Mouse (Mus musculus) embryo, embryonic 9.5 days (tissue): Measurements from ENCODE around the gene Rac3.

Experiments
- DNase-seq: peaks from one replicate; pipeline ENCODE4 v3.0.0-alpha.2; 2017; ENCODE audit errors: extremely low spot score

The Rac3 gene

DNA sequence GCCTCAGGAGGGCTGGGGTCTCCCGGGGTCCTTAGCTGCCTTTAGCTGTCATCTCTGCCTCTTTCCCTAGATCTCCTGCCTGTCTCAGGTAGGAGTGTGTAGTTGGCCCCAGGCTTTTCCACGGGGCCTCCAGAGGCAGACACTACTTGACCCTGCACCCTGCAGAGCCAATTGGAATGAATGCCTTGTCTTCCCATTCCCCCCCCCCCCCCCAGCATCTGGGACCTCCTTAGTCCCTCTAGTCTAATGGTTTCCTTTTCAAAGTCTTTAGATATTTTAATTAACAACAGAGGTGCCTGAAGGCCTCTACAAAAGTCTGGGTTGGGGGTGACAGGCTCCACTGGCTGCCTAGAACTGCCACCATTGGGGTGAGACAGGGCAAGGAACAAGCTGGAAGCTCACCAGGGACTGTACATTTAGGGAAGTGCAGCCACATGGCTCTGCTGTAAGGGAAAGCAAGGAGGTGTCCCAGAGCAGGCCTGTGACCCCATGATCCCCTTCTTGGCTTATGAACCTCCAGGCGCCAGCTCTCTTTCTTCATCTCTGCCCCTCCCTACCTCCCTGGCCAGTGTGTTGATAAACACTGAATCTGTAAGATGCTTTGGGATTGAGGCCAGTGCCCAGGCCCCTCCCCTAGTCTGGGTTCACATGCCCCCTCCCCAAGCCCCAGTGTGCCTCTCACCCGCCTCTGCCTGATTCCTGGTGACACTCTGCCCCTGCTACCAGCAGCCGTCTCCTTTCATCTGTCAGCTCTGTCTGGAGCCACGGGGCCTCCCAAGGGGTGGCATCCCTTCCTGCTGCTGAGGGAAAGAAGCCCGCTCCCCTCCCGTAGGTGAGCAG is 16.6 kb upstream of the Rac3 start:
- peak; percentile 48 for DNase-seq

DNA sequence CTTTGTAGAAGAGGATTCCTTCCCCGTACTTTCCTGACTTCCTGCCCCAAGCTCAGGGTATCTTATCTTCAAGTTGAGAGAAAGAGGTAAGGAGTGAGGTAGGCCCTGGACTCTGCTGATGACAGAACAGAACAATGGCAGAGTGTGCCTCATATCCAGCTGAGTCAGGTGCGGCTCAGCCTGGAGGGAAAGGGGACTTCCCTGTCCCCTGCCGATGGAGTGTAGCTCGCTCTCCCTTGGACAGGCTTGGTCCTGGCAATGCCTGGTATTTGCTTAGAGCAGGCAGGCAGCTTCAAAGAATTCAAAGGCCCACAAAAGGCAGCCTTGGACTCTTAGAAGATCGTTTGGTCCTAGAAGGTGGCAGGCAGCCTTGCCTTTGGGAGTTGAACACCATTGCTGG is 15.2 kb upstream of the Rac3 start:
- DNase-seq: no peak

DNA sequence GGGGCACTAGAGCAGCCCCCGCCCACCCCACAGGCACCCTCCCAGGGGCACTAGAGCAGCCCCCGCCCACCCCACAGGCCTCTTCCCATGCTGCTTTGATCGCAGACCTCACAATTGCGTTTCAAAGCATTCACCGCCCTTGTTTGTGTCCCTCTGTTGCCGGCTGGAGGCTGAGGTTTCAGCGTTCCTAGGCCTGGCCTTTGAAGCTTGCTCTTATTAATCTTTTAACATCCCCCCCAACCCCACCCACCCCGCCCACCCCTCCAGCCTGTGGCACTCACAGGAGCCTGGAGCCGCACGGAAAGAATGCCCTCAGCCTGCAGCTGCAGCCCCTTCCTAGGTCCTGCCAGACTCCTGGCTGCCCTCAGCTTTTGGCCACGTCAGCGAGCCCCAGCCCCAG is 14.0 kb upstream of the Rac3 start:
- peak; percentile 61 for DNase-seq

DNA sequence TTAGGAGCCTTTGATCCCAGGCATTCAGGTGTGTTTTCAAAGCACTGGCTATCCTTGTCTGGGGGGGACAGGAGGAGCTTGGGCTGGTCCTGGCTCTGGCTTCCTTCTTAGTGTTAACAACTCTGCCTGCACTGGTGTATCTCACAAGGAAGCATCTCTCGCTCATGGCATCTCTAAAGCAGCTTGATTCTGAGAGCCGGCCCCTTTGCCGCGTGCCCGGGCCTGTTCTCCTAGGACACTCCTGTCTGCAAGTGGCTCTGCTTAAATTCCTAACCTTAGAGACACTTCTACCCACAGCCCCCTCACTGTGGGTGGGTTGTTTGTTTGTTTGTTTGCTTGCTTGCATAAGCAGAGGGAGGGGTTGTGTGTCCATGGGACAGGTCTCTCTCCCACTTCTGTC is 13.3 kb upstream of the Rac3 start:
- DNase-seq: no peak

DNA sequence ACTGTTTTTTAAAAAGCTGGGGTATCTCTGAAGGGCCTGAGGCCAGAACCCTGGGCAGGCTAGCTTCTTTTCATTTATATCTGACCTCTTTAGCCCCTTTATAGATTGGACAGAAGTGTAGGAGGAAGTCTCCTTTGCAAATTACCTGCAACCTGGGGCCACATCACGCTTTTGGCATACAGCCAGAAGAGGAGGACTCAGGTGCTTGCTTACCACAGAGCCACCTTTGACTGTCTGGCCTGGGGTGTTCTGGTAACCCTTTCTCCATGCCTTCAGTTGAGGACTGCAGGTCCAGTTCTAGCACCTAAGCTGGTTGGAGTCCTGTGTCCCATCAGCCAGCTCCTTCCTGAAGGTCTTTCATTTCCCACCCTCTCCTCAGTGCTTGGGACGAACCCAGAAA is 11.7 kb upstream of the Rac3 start:
- no peak for DNase-seq

DNA sequence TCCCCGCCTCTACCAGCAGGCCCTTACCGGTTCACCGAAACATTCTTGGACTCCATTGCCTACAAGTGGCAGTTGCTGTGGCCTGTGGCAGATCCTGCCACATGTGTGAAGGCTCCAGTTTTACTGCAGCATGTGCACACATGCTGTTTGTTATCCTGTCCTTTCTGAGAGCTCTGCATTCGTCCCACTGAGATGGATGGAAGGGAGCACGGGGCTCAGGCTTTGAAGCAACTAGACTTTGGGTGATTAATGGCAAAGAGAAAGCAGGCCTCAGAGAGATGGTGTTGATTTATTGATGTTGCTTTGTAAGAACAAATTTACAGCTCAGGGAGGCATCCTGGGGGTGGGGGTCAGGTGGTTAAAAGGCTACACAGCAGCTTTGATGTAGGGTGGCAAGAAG is 10.6 kb upstream of the Rac3 start:
- DNase-seq: no peak

DNA sequence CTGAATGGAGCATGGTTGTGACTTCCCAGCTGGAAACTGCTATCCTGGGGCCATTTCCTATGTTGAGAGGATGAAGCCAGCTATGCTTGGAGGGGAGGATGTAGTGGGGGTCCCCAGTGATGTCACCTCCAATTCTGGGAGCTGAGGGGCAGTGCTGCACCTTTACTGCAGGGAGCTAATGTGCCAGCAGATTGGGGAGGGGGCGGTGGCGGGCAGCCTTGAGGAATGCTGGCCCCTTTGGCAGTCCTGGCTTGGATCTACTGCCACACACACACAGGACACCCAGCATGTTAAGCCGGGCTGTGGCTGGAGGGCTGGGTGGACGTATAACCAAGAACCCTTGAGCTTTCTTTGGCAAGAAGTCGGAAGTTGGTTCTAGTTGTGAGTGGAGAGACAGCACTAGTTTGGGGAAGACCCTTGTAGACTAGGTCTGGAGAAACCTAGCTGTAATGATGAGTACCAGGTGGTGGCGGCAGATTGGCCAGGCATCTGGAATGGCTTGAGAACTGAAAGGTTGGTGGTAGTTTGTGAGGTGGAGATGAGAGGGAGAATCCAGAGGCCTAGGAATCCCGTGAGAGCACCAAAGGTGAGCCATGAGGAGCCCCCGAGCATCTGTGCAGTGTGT is 9.2 kb upstream of the Rac3 start:
- DNase-seq: no peak

DNA sequence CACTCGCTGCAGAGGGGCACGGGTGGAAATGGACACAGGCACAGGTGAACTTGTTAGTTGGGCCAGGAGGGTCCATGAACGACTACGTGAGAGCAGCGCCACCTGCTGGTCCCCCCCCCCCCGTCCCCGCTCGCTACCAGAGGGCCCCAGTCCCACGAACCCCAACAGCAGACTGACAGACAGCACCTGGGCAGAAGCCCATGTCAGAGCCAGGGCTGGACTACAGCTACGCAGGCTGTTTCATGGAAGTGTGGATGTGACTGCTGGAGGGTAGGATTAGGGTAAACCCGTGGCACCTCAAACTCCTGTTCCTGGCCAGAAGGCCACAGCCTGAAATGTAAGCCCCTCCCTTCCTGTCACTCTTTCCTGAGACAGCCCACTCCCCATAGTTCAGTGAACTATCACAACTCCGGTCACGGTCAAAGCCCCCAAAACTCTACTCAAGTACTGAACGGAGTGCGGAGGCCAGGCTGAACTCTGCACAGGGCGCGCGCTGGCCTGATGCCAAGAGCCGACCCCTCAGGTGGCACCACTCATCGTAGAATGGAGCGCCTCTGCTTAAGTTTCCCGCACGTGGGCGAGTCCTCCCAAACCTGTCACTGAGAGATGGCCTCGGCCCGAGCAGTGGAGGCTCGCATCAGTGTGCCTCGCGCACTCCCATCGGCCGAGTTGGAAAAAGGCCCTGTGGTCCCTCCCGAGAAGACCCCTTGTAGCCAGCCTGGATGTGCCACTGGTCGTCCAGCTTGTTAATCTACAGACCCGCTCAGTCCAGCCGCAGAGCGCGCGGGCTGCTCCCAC is 8.3 kb upstream of the Rac3 start:
- DNase-seq: peak; percentile 81

DNA sequence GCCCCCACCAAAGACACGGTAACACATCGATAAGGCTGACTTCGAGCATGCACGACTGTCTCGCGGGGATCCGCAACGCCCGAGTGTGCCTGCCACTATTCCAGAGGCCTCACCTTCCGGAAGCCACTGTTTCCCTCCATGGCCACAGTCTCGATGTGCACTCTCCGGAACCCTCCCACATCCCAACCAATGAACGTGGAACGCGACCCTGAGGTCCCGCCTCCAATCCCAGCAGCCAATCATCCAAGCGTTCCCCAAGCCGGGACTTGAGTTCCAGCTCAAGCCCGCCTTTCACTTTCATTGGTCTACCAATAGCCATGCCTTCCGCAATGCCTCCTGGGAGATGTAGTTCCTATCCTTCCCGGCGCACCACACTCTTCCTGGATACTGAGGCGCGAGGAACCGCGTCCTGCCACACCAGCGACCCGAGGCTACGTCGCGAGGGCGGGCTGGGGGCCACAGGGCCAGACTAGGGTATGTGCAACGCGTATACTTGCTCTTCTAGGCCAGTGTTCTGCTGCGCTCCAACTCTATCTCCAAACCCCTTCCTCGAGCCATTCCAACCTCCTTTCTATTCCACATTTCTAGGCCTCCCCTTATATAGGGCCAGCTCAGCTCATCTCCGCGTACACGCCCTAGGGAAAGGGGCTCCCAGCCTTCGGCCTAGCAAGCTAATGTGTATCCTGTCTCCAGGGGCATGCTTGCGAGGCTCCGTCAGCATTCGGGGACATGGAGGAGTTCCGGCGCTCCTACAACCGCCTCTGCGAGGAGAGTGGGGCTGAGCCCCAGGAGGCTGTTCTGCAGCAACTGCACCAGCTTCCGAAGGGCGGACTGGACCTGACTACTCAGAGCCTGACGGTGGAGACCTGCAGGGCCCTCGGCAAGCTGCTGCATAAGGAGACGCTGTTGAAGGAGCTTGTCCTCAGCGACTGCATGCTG is 7.4 kb upstream of the Rac3 start, which contains the start of the genes Cenpx and Lrrc45:
Gene Cenpx, minus strand, starts transcription at position 159 of the 939 bp plus-strand sequence.
Gene Lrrc45, plus strand, starts transcription at position 346 of the 939 bp plus-strand sequence.
- DNase-seq: peak; percentile 96

DNA sequence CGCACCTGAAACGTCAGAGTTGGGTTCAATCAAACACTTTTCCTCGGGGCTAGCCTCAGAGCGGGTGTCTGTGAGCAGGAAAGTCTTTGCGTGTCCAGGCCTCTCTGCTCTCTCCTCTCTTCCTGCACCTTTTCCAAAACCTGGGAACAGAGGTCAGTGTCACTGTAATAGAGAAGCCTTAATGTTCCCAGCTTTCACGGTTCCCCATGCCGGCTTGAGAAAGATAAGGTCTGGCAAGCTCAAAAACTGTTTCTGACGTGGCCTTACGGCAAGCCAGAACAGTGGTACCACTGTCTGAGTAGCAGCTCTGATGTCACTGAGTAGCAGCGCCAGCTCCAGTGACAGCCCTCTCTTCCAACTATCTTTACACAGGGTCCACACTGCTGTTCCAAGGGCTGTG is 6.7 kb upstream of the Rac3 start:
- no peak for DNase-seq

DNA sequence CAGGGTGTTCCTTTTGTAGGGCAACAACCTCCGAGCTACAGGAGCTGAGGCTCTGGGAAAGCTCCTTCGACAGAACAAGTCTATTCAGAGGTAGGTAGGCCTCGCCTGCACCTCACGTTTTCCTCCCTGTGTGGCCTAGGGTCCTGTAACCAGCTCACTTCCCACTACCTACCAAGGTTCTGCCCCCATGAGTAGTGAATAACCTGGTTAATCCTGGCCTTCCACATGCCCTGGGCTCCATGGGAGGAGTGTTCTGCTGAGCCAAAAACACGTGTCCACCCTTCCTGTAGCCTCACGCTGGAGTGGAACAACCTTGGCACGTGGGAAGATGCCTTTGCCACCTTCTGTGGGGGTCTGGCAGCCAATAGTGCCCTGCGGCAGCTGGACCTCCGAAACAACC is 6.1 kb upstream of the Rac3 start:
- no peak for DNase-seq

DNA sequence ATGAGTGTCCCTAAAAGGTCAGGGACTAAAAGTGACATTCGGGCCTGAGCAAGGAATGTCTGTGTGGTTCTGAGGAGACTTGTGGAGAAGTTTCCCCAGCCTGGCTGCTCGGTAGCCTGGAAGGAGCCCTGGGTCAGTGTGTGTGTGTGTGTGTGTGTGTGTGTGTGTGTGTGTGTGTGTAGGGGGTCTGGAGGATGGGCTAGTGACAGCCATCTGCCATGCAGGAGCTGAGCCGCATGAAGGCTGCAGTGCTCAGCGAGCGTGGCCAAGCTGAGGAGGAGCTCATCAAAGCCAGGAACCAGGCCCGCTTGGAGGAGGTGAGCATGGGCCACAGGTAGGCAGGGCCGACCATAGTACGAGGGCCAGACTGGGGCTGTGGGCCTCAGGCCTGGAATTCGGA is 2.0 kb upstream of the Rac3 start:
- no peak for DNase-seq

DNA sequence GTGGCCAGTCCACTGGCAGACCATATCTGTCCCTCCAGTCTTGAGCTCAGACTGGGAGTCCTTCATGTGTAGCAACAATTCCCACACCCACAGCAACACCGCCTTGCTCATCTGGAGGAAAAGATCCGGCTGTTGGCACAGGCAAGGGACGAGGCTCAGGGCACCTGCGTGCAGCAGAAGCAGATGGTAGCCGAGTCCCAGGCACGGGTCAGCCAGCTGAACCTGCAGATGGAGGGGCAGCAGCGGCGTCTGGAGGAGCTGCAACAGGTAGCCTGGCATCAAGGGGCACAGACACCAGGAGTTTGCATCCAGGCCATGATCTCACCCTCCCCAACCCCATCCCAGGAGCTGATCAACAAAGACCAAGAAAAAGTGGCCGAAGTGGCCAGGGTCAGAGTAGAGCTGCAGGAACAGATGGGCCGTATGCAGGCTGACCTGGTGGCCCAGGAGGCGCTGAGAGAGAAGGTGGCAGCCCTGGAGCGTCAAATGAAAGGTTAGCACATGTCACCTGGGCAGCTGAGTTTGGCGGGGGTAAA is 1.4 kb upstream of the Rac3 start:
- DNase-seq: no peak

DNA sequence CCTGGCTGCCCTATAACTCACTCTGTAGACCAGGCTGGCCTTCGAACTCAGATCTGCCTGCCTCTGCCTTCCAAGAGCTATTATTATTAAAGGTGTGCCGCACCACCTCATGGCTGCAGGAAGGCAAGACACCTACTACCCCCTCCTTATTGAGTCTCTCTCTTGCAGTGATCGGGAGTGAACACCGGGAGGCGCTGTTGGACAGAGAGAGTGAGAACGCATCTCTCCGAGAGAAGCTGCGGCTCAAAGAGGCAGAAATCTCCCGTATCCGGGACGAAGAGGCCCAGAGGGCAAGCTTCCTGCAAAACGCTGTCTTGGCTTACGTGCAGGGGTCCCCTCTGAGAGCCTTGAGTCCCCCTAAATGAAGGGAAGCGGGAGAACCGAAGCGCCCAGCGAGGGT is 820 bp upstream of the Rac3 start:
- DNase-seq: peak; percentile 91

DNA sequence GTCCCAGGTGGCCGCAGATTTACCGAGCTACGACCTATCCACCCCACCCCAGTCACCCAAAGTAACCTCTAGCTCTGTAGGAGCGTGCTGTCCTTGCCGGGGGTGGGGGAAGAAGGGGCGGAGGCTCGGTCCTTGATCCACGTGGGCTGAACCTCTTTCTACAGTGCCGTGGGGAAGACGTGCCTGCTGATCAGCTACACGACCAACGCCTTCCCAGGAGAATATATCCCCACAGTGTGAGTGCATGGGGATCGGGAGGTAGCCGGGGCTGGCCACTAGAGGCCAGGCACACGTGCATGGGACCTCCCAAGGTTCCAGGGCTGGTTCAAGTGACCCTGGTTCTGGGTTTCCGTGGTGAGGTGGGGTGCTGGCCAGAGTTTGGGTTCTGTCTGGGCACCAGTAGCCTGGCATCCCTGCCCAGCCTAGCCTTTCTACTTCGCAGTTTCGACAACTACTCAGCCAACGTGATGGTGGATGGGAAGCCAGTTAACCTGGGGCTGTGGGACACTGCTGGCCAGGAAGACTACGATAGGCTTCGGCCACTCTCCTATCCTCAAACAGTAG is 879 bp downstream of the Rac3 start:
- no peak for DNase-seq

DNA sequence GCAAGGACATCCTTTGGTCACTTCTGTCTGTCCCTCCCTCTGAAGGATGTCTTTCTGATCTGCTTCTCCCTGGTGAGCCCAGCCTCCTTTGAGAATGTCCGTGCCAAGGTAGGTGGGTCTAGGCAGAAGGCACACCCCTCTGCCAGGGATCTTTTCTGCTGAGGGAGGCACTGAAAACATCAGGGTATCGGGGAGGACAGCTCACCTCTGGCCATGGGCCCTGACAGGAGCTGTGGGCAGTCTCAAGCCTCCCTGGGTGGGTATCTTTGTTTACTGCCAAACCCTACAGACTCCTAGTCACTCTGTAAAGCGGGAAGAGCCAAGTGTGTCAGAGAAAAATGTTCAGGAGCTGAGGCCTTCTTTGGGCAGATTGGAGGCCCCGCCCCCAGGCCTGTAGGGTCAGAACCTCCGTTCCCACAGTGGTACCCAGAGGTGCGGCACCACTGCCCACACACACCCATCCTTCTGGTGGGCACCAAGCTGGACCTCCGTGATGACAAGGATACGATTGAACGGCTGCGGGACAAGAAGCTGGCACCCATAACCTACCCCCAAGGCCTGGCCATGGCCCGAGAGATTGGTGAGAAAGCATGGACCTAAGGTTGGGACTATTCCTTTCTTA is 1.6 kb downstream of the Rac3 start:
- no peak for DNase-seq

DNA sequence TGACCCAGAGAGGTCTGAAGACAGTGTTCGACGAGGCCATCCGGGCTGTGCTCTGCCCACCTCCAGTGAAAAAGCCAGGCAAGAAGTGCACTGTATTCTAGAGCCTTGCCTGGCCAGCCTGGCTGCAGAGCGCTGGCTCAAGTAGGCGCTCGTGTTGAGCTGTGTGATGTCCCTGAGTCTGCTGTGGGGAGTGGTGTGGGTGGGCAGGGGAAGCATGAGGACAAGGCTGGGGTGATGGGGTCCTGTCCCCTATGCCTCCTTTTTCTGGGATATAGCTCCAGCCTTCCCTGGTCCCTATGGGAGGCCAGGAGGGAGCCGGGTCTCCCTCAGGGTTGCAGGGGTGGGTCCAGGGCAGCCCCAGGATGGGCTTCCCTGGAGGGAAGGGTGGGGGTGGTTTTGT is 2.2 kb downstream of the Rac3 start:
- DNase-seq: no peak

DNA sequence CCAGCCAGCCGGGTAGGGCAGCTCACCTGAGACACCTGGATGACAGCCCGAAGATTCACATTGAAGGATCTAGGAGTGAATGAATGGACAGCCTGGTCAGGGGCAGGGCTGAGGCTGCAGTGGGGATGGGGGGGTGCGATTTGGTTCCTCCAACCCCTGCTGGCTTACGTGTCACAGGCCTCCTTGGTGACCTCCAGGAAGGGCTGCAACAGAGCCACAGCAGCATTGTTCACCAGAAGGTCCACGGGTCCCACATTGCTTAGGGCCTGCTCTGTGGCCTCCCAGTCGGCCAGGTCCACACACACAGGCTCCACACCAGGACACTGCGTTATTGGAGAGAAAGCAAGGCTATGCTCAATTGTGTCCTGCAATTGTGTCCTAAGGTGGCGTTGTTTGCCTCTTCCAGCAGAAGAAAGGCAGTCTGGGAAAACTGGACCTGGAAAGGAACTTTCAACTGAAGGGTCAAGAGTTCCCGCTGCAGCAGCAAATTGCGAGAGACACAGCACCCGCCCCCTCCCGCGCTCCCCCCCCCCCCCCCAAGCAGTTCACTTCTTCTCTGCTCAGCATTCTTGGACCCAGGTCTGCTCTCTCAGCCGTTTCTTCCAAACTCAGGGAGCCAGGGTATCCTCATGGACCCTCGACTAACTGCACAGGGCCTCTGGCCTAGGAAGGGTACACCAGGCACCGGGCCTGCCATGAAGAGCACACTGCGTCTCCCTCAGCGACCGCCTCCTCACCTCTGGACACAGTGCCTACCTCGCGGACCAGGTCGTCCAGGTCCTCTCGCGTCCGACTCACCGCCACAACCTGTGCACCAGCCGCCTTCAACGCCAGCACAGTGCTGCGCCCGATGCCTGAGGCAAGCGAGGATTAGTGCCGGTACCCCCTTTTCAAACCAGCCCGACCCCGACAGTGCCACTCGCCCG is 5.2 kb downstream of the Rac3 start:
- DNase-seq: no peak

DNA sequence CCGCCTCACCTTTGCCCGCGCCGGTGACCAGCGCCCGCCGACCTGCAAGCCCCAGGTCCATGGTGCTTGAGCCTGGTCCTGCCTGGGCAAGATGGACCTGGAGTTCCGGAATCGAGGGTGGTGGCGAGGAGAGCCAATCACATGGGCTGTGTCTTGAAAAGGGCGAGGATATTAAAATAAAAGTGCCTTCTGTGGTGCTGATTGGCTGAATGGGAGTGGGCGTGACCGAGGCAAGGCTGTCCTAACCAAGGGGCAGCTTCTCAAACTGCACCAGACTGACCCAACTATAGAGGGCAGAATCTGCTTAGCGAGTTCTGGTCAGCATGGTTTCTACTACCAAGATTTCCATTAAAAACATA is 5.9 kb downstream of the Rac3 start, which contains the start of gene Dcxr:
Gene Dcxr, minus strand, starts transcription at position 113 of the 359 bp plus-strand sequence.
- peak; percentile 89 for DNase-seq
